Mouse (Mus musculus): ENCODE results near the gene Nat9.

The Nat9 gene

DNA sequence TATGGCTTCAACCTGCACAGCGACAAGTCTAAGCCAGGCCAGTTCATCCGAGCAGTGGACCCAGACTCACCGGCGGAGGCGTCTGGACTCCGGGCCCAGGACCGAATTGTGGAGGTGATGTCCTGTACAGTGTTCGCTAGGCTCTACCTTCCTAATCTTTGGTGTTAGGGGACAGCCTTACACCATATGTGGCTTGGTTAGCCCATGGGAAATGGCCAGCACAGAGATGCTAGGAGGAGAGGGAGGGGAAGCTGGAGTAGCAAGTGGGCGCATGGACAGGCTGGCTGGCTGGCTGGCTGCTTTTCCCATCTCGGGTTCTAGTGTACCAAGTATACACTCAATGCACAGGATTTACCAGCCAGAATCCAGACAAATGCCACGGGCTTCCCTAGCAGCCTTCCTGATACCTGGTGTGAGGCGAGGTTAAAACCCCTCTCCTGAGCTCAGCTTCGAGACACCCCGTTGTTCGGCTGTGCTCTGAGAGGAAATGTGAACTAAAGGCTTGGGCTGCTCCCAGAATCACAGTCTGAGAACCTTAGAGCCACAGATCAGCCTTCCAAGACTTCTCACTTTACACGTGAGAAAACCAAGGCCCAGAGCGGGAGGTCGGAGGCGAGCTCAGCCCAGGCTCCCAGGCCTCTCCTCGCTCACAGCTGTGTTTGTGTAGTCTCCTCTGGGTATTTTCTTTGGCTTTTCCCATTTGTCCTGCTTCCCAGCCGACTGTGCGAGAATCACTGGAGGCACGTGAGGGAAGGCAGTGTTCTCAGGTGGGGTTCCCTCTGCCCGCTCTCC, 11.1 kb downstream of the Nat9 start:
- DNase-seq (ENCODE audit: low spot score in 2 of 2) = no peak

DNA sequence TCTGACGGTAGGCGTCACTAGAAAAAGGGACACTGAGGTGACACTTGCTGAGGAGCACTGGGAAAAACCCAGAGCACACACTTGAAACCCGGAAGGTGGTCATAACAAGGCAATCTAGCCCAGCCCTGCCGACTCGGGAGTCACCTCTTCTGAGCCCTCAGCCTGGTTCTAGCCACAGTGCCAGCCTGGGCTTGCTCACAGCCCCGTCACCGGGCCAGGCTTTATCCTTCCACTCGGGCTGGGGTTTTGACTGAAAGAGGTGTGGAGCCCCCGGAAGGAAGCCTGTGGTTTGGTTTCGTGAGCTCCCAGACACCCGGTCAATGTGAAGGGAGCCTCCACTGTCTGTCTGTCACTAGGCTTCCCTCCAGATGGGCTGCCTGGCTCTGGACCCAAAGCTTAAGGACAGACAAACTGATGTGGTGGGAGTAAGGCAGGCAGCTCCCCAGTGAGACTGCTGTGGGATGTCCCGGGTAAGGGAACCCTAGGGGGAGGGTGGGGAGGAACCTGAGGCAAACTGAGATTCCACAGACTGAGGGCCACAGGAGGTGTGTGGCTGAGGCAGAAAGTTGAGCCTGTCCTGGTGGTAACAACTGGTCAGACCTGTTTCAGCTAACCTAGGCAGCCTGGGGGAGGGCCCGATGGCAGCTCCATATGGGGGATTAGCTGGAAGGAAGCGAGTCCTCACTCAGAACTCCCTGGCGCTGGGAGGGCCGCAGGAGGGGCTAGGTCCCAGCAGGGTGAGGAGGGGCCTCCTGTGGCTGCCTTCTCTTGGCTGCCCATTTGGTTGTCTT, 13.9 kb downstream of the Nat9 start:
- DNase-seq (ENCODE audit: low spot score in 2 of 2) = no peak

DNA sequence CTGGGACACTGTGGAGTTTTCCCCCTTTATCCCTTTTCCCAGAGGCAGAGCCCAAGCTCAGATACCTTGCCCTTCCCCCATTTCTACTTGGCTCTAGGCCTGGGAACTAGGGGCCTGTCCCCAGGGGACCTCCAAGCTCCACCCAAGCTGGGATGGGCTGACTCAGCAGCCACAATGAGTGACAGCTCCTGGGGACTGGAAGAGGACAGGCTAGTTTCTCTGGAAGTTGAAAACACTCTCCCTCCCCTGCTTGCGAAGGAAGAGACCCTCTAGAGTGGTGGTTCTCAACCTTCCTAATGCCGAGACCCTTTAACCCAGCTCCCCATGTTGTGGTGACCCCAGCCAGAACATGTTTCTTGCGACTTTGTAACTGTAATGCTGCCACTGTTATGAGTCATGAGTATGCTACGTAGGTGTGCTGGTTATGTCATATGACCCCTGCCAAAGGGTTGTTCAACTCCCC, 14.8 kb downstream of the Nat9 start:
- no peak for DNase-seq (ENCODE audit: low spot score in 2 of 2)

DNA sequence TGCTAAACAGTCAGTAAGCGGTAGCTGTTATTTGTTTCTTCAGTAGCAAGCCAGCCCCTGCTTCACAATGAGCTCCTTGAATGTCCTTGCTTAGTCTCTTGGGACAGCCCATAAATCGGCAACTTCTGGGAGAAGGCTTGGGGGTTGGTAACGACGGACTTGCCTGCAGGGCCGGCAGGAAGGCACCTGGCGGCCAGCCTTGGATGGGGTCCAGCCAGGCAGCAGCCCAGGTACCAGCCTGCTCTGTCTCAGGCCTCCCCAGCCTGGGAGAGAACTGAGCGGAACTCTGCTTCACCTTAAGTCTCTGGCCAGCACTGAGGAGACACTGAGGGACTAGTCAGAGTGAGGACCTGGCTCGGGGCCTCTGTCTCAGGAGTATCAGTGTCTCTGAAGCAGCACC, 16.5 kb downstream of the Nat9 start:
- DNase-seq (ENCODE audit: low spot score in 2 of 2) = no peak

DNA sequence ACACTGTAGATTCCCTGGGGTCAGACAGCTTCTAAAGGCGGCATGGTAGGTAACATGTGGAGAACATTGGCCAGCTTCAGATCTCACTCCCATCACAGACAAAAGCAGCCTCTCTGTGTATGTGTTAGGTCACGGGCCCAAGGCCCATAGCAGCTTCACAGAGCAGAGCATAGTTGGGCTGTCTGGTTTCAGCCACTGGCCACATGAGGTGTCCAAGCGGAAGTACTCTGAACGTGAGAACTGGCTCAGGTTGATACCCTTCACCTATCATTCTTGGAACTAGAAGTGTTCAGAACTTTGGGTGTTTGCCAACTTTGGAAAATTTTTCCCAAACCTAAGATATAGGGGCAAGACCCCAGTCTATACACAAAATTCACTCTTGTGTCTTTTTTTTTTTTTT, 18.2 kb downstream of the Nat9 start:
- DNase-seq (ENCODE audit: low spot score in 2 of 2) = no peak

DNA sequence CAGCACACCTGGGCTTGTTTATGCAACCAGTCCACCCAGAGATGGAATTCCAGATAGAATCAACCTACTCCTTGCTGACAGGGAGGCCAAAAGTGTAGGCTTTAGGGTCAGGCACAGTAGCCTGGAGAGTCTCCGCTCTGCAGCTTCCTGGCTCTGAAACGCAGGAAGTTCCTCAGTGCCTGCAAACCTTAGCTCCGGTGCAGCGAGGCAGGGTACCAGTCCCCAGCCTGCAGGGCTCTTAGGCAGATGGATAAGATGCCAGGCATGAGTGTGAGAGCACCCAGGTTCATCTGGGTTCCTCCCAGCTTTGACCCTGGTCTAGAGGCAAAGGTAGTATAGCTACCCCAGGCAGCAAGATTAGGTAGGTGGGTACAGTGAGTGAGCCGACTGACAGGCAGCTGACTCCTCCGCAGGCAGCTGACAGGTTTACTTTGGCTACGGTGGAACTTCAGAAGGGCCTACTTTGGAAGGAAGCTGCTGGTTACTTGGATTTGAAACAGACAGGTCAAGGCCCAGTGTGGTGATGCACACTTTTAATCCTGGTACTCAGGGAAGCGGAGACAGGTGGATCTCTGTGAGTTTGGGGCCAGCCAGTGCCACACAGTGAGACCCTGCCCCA, 19.9 kb downstream of the Nat9 start:
- no peak for DNase-seq (ENCODE audit: low spot score in 2 of 2)

DNA sequence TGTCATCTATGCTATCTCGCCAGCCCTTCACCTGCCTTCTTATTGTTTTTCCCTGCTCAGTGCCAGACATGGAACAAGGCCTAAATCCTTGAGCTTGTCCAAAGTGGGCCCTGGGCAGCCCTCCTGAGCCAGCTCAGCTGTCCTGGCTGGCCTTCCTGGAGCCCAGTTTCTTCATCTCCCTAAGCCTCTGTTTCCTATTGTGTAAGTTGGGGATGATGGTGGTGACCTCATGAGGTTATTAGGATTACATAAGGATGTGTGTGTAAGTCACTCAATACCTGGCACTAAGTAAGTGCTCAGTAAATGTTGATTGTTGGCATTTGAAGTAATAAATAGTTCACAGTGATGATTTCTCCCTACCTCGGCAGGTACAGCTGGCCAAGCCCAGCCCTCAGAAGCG, 20.9 kb downstream of the Nat9 start:
- no peak for DNase-seq (ENCODE audit: low spot score in 2 of 2)

DNA sequence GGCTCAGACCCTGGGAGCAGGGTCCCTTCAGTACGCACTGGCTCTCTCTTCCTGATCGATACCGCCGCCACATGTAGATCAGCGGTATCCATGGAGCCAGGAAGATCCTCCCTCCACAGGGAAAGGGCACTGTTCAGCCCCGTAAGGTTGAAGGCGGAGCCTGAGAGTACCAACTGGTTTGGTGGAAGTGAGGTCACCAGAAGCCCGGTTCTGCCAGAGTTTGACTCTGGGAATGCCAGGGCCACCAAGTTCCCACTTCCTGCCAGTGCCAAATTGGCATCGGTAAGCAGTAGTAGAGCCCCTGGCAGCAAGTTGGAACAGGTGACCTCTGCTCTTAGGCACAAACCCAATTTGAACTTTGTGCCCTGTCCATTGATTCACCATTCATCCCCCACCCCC, 22.7 kb downstream of the Nat9 start:
- DNase-seq (ENCODE audit: low spot score in 2 of 2) = peak in 1 of 2 experiments; percentile 43

DNA sequence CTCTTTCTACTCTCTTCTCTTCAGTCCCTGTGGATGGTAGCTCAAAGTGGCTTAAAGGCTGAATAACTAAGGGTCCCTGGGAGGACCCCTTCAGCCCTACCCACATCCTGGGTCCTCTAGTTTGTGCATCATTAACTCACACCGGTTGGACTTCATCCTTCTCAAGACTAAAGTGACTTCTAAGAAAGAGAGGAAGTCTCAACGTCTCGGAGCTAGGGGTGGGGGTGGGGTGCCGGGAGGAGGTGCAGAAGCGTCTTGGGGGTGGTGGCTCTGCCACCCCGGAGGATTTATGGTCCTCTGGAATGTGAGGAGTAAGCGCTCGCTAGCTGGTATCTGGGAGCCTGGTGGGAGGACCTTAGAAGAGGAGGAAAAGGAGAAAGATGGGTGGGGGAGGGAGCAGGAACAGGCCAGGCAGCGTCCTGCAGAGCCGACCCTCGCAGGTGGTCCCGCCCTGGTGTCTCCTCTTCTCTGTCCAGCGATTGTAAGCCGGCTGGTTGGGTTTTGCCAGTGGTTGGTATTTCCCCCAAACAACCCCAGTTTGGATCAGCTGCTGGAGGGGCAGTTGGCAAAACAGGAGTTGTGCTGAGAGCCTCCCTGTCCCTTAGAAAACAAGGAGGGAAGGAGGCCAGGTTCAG, 23.2 kb downstream of the Nat9 start:
- DNase-seq (ENCODE audit: low spot score in 2 of 2) = no peak

DNA sequence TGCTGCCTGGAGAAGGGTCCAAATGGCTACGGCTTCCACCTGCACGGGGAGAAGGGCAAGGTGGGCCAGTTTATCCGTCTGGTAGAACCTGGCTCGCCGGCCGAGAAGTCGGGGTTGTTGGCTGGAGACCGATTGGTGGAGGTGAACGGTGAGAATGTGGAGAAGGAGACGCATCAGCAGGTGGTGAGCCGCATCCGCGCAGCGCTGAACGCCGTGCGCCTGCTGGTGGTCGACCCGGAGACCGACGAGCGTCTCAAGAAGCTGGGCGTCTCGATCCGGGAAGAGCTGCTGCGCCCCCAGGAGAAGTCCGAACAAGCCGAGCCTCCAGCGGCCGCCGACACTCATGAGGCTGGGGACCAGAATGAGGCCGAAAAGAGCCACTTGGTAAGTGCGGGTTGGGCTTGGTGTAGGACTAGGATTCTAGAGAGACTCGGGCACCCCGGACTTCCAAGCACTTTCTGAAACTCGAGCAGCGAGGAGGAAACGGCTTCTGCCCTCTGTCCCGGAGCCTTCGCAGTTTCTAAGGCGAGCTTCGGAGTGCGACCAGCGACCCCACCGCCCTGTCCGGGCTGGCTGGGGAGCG, 24.0 kb downstream of the Nat9 start:
- no peak for DNase-seq (ENCODE audit: low spot score in 2 of 2)

DNA sequence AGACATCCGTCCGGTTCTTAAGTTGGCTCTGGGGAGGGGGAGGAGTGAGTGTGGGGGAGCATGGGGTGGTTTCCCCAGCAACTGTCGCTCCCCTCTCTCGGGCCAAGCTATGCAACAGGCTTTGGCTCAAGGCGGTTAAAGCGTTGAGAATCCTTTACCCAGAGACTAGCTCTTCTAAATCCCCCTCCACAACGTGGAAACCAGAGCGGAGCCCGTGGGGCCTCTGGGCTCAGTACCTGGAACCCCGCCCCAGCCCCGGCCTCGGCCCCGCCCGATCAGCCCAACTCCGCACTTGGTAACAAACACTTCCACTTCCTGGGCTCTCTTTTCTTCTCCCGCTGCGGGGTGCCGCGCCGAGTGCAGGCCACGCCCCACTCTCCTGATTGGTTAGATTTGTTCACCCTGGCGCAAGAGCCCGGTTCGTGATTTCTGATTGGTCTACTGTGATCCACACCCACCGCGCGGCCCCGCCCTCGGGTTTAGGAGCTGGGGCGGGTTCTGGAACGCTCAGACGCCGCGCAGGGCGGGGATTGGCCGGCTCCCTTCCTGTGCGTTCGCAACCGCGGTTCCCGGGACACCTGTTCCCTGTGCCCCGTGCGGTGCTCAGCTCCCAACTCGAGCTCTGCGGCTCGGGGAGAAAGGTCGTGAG, 24.7 kb downstream of the Nat9 start, which contains the start of gene Slc9a3r1:
Gene Slc9a3r1, plus strand, starts transcription at position 510 of the 649 bp plus-strand sequence.
- DNase-seq (ENCODE audit: low spot score in 2 of 2) = peak; percentile 91 to 92

DNA sequence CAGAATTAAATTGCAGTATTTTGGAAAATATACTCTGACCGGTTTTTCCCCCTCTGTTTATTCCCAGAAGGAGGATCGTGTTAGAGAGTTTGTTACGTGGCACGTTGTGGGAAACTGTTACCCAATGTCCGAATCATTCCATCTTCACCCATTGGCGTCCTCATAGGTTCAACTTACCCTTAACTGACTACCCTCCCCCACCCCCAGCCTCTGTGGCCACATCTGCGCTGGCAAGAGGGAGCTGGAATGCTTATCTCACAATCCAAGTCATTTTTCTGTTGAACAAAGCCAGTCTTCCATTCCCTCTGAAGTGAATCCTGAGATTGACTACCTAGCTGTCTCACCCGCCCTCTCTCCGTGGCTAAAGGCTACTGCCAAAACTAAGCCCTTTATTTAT, 25.5 kb downstream of the Nat9 start:
- no peak for DNase-seq (ENCODE audit: low spot score in 2 of 2)

DNA sequence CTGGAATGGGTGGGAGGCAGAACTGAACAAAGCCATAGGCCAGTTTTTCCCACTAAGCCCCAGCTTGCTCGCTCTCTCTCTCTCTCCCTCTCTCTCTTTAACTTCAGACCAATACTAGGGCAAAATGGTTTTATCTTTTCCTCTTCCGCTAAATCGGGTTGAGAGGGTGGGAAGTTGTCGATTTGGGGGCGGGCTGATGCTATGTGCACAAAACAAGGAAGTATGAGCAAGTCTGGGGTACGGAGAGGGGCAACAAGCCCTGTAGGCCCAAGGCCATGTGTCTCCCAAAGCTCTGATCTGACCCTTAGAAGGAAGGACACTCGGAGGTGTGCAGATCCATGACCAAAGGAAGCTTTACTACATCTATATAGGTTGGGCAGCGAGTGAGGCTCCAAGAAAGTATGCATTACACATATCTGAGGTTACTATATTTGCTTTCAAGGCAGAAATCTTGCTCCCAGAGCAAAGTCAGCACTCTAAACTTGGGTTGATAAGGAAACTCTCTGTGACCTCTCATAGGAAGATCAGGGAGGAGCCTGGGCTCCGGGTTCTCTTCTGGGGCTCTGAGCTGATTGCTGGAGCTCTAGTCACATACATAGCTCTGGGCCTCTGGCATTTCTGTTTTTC, 26.0 kb downstream of the Nat9 start:
- DNase-seq (ENCODE audit: low spot score in 2 of 2) = peak in 1 of 2 experiments; percentile 7

DNA sequence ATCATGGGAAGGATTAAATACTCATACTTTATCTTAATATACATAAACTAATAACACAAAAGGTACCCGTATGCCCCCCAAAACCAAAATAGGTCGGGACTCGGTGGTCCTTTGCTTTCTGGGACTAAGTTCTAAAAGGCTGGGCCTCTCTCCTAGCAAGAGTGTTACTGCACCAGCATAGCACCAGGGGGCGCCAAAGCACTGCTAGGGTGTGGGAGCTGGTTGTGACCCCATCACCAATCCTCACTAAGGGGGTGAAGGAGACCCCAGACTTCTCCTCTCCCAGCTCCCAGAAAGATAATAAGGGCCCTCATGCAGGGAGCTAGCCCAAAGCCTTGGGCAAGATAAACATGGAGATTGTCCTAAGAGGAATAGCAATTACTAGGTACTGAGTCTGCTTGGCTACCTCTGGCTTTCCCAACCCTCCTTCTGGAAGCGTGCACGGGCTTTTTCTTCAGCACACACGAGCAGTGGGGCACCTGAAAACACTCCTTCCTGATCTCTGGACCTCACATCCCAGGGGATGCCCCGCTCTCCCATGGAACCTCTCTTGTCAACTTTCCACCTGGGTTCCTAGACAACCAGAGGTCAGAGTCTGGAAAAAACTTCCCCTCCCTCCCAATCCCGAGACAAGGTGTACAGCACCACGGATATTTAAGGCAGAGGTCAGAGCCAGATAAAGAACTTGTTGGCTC, 26.6 kb downstream of the Nat9 start:
- DNase-seq (ENCODE audit: low spot score in 2 of 2) = peak in 1 of 2 experiments; percentile 73

DNA sequence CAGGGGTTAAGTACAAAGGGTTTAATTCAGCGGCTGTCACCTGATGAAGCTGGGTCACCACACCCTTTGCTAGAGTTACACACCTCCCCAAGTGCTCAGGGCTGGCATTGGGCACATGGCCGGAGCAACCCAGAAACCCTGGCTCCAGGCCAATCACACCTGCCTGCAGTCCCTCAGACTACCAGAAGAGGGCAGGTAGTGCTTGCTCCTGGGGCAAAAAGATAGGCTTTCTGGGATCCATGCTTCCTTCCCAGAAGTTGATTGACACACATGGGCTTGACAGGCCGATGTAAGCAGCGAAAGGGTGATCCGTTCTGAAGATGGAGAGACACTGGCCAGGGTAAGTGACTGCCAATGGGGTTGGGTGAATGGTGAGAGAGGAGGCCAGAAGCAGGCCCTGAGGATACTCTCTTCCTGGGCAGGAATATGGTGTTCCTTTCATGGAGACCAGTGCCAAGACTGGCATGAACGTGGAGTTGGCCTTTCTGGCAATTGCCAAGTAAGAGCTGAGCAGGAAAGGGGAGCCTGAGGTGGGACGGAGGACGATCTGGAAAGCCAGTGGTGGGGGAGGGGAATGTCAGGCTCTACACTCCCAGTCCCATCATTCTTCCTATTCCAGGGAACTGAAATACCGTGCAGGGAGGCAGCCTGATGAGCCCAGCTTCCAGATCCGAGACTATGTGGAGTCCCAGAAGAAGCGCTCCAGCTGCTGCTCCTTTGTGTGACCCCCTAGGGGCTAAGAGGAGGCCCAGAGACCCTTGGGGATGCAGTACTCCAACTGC, 27.5 kb downstream of the Nat9 start:
- peak in 1 of 2 experiments; percentile 58 for DNase-seq (ENCODE audit: low spot score in 2 of 2)

DNA sequence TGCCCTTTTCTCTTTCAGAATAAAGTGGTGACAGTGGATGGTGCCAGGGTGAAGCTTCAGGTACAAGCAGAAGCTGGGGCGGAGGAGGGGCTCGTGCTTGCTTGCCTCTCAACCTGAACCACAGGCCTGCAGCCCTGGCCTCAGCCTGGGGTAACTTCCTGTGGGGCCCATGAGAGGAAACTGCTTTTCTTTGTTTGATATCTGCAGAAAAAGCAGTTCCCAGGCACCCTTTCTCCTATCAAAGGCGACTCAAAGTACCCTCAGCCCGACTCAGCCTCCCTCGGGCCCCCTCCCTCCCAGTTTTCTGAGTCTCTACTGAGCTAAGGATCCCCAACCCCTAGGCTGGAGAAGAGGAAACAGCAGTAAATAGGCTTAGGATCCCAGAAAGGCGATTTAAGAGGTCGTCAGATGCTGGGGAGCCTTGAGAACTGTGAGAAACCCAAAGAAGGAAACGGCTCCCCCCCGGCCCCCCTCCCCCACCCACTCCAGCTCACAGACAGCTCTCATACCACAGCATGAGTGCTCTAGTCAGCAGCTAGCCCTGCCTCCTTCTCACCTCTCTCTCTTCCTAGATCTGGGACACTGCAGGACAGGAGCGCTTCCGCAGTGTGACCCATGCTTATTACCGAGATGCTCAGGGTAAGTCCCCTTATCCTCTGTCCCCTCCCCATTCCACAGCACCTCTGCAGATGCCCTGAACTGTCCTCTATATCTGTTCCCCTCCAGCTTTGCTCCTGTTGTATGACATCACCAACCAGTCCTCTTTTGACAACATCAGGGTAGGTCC, 29.5 kb downstream of the Nat9 start:
- no peak for DNase-seq (ENCODE audit: low spot score in 2 of 2)

DNA sequence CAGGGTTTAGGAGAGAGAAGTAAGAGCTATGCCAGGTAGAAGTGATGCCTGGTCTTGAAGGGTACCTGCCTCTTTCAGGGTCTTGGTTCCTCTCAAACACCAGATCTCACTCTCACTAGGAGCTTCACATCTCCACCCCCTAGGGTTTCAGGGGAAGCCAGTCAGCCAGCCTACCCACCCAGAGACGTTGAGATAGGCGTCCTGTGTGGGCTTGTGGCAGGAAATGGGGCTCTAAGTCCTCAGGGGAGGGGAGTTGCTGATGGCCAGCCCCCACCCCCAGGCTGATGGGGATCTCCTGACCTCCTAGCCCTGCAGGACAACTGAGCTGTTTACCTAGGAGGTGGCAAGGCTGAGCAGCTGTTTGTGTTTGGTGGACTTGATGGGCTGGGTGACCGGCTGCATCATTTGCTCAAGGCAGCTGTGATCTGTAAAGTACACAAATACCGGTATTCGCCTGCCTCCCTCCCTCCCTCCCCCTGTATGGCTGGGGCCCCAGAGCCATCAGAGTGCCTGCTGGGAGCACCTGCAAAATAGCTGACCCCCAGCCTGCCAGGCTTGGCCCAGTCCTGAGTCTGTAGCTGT, 32.5 kb downstream of the Nat9 start:
- no peak for DNase-seq (ENCODE audit: low spot score in 2 of 2)

DNA sequence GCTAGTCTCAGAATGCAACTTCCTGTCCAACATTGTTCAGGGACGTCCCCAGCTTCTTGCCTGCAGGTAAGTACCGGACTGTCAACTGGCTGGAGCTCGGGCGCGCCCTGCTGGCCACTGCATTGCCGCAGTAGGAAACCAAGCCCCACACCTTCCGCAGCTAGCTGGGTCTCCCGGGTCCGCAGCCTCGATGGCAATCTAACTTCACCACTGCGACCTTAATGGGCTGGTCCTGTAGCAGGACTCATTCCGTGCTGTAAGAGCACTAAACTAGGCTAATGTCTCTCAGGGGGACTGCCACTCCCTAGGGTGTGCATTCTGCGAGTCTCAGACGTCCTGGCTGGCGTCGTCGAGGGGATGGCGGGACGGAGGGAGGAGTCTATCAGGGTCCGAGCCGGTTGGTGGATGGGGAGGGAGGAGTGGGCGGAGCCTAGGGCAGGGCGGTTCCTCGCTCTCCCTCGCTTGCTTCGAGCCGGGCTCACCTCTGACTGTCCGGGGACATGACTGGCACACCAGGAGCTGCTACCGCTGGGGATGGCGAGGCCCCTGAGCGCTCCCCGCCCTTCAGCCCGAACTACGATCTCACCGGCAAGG, 33.9 kb downstream of the Nat9 start:
- peak in 1 of 2 experiments; percentile 57 for DNase-seq (ENCODE audit: low spot score in 2 of 2)
